Mouse (Mus musculus) spleen, adult 18-20 months (tissue): ENCODE results near the gene Gm5269.

Source experiments
- DNase-seq, 2 experiments: peaks; one replicate each; pipeline ENCODE4 v3.0.0; 2022; ENCODE audit warnings: mixed read lengths in 2 of 2

The Gm5269 gene

GRCm38 (mm10) chr1:45877463-45877862, 12.6 kb downstream of the Gm5269 start:
- DNase-seq: no peak

DNA sequence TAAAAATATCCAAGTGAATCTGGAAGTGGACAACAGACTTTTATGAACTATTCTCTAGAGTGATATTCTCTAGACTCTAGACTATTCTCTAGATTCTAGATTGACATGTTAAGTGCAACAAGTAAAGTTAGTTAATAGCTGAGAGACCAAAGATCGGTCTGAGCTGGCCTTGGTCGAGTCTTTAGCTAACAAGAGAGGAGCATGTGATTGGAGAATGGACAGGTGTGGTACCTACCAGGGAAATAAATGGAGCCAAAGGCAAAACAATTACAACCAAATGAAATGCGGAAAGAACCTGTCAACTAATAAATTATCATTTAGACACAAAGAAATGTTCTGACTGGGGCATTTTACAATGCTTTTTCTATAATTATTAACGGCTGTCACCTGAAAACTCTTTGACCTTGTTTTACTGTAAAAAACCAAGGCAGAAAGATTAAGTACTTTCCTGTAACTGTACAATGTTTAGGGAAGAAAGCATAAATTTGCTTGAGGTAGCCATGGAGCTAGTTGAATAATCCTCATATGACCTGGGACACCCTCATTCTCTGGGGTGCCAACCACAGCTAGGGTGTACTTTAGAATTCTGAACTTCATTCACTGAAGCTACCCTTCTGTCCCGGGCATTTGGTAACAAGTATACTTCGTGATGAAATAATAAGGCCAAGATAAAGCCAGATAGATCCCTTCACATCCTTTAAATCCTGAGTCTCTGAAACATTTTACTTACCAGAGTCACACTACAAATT, 13.4 kb downstream of the Gm5269 start:
- DNase-seq: no peak

DNA sequence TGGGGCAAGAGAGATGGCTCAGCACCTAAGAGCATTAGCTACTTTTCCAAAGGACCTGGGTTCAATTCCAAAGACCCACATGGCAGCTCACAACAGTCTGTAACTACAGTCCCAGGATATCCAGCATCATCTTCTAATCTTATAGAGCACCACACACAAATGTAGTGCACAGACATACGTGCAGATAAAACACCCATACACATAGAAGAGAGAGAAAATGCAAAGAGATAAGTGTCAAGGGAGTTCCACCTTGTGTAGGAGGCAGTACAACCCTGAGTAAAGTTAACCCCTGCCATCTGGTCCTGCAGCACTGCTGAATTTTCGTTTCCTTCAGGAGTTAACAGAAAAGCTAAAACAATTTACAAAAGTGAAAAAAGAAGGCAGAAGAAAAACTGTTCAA, 14.4 kb downstream of the Gm5269 start:
- DNase-seq: no peak

GRCm38 (mm10) chr1:45873250-45873649, 16.8 kb downstream of the Gm5269 start:
- no peak for DNase-seq

- DNase-seq: no peak
Measured at GRCm38 (mm10) chr1:45868479-45869137, 21.5 kb downstream of the Gm5269 start.

GRCm38 (mm10) chr1:45868050-45868449, 22.0 kb downstream of the Gm5269 start:
- DNase-seq: no peak

GRCm38 (mm10) chr1:45866288-45867018, 23.6 kb downstream of the Gm5269 start:
- no peak for DNase-seq

GRCm38 (mm10) chr1:45865727-45866126, 24.3 kb downstream of the Gm5269 start:
- no peak for DNase-seq

DNA sequence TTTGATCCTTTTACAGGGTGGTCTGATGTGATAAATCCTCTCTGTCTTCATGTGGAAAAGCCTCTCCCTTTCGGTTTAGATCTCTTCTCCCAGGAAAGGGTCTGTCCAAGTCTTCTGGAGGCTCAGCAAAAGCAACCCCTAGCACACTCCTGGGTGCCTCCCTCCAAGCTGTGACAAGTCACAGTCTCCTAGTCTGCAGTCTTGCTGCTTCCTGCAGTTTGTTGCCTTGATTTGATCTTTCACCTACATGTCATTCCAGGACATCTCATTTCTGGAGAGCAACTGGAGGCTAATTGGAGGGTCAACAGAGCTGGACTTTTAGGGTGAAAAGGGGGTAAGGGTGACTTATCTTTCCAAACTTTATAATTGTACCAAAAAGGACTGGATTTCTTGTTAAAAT, 24.8 kb downstream of the Gm5269 start:
- DNase-seq: no peak

DNA sequence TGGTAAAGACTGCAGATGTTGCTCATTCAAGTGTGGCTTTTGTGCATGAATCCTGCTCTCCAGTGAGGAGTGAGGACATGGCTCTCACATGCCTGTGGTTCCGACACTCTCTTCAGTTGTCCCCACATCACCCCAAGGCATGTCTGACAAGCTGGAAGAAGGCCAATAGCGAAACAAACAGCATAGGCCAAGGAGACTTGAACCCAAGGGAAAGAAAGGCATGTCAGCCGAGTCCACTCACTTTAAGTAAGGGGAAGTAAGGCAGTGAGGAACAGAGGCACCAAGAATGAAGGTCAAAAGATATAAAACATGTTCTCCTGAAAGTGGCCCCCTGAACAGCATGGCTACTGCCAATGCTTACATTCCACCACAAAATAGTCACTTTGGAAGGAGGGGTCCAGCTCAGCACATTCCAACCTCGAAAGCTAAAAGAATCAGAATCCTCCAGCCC, 25.5 kb downstream of the Gm5269 start:
- DNase-seq: peak in 1 of 2 experiments; percentile 4

- DNase-seq: no peak
Measured at GRCm38 (mm10) chr1:45863641-45864040, 26.4 kb downstream of the Gm5269 start.

GRCm38 (mm10) chr1:45861162-45861561, 28.9 kb downstream of the Gm5269 start:
- DNase-seq: no peak

DNA sequence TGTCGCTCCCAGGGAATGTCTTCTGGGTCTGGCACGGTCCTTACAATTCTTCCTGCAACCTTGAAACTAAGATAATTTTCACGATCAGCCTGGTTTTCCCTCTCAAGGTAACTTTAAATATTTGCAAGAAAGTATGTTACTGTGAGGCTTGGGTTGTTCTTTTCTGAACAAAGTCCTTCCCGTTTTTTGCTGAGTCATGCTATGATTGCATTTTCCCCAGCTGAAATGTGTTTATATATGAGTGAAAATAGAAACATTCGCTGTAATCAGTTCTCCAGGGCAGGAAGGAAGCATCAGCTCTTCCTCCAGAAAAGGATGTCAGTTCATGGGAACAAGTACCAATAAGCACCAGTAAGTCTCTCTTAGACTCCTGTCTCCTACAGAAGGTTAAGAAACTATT, 29.7 kb downstream of the Gm5269 start:
- no peak for DNase-seq

GRCm38 (mm10) chr1:45858038-45858437, 32.0 kb downstream of the Gm5269 start:
- DNase-seq: no peak

DNA sequence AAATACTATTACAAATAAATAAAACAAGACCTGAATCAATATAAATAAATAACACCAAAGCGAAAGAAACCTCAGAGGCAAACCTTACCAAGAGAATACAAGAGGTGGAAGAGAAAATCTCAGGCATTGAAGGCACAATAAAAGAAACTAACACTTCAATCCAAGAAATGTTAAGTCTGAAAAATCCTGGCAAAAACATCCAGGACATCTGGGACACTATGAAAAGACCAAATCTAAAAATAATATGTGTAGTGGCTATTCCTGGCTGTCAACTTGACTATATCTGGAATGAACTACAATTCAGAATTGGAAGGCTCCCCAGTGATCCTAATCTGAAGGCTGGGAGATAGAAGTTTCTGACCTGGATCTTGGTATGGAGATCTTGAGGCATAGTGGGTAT, 44.6 kb downstream of the Gm5269 start:
- DNase-seq: no peak
